Mouse (Mus musculus): Measurements from ENCODE around the gene Gm20388. TPM values are rescaled to one million over a fixed set of nuclear protein-coding genes. Genes with fewer than 3 reads are reported as not detected.

Gm20388 gene
- polyA plus RNA-seq, 2 experiments: 8.5 TPM; not detected in 1

- 58% methylated on average over 10 of the region's 10 CpGs for WGBS (ENCODE audit: insufficient replicate concordance)
- Histone ChIP-seq H3K4me3 (ENCODE audit: insufficient read depth in 1 of 2, low read depth in 2 of 2, low read length in 2 of 2) (no peak overlapping the region), H3K27ac (no peak overlapping the region), H3K9ac (replicated peaks) (no peak overlapping the region), H3K4me1 (replicated peaks; ENCODE audit: control insufficient read depth in 2 of 2, insufficient read depth in 2 of 2, low read length in 1 of 2) (no peaks in the 10 kb centered on the region), H3K4me2 (ENCODE audit: low read depth) (no peak overlapping the region), H3K9me3 (ENCODE audit: control insufficient read depth, low read length) (no peaks in the 10 kb centered on the region), H3K27me3 (ENCODE audit: control insufficient read depth, insufficient read depth, low read length) (peaks cover 21% of the 10 kb centered on the region), H3K36me3 (replicated peaks; ENCODE audit: control insufficient read depth, insufficient read depth, low read depth) (no peaks in the 10 kb centered on the region)
- DNase-seq (ENCODE audit: low read depth in 3 of 3, low spot score in 3 of 3) (no peak), ATAC-seq (ENCODE audit: insufficient read depth) (no peak)
- no peak for TF ChIP-seq CTCF (IDR thresholded peaks at IDR 0.05; ENCODE audit: low read depth)
- TF ChIP-seq EP300 (IDR thresholded peaks at IDR 0.05; ENCODE audit: low read depth): no peak
Observed at GRCm38 (mm10) chr8:122225446-122225845, 2314.8 kb downstream of the Gm20388 start.

DNA sequence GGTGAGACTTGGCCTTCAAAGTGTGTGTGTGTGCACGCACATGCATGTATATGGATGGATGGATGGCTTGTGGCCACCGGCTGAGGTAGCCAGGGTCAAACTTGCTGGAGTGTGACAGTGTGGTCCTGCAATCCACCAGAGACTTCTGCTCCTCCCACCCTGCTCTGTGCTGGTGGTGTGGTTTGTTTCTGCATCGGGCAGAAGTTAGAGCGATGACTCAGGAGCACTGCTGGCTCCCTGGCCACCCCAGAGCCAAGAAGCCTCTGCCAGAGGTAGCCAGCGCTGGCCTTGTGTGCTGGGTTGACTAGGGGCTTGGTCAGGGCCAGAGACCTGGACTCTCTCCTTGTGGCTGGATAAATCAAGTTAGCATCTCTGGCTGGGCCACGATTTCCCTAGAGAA, 2316.7 kb downstream of the Gm20388 start:
- H3K27ac ChIP-seq: no peak overlapping the region
- peaks cover 39% of the 10 kb centered on the region for H3K27me3 ChIP-seq (ENCODE audit: control insufficient read depth, insufficient read depth, low read length)
- DNase-seq (ENCODE audit: low read depth in 3 of 3, low spot score in 3 of 3) (no peak), ATAC-seq (ENCODE audit: insufficient read depth) (no peak)
- no peaks in the 10 kb centered on the region for H3K4me1 ChIP-seq (replicated peaks; ENCODE audit: control insufficient read depth in 2 of 2, insufficient read depth in 2 of 2, low read length in 1 of 2)
- no peak overlapping the region for H3K4me3 ChIP-seq (ENCODE audit: insufficient read depth in 1 of 2, low read depth in 2 of 2, low read length in 2 of 2)
- no peaks in the 10 kb centered on the region for H3K9me3 ChIP-seq (ENCODE audit: control insufficient read depth, low read length)
- 62% methylated on average over 6 of the region's 6 CpGs for WGBS (ENCODE audit: insufficient replicate concordance)
- H3K4me2 ChIP-seq (ENCODE audit: low read depth): no peak overlapping the region
- H3K36me3 ChIP-seq (replicated peaks; ENCODE audit: control insufficient read depth, insufficient read depth, low read depth): no peaks in the 10 kb centered on the region
- no peak for TF ChIP-seq CTCF (IDR thresholded peaks at IDR 0.05; ENCODE audit: low read depth)
- TF ChIP-seq EP300 (IDR thresholded peaks at IDR 0.05; ENCODE audit: low read depth): no peak
- no peak overlapping the region for H3K9ac ChIP-seq (replicated peaks)

GRCm38 (mm10) chr8:122228792-122229575, 2318.3 kb downstream of the Gm20388 start:
- DNase-seq (ENCODE audit: low read depth in 3 of 3, low spot score in 3 of 3): no peak
- Histone ChIP-seq H3K9ac (replicated peaks) (no peak overlapping the region), H3K27ac (no peak overlapping the region), H3K36me3 (replicated peaks; ENCODE audit: control insufficient read depth, insufficient read depth, low read depth) (no peaks in the 10 kb centered on the region), H3K4me1 (replicated peaks; ENCODE audit: control insufficient read depth in 2 of 2, insufficient read depth in 2 of 2, low read length in 1 of 2) (no peaks in the 10 kb centered on the region), H3K27me3 (ENCODE audit: control insufficient read depth, insufficient read depth, low read length) (peaks cover 39% of the 10 kb centered on the region), H3K4me3 (ENCODE audit: insufficient read depth in 1 of 2, low read depth in 2 of 2, low read length in 2 of 2) (no peak overlapping the region), H3K9me3 (ENCODE audit: control insufficient read depth, low read length) (no peaks in the 10 kb centered on the region), H3K4me2 (ENCODE audit: low read depth) (no peak overlapping the region)
- 46% methylated on average over 11 of the region's 11 CpGs for WGBS (ENCODE audit: insufficient replicate concordance)
- no peak for ATAC-seq (ENCODE audit: insufficient read depth)
- TF ChIP-seq CTCF (IDR thresholded peaks at IDR 0.05; ENCODE audit: low read depth) (no peak), EP300 (IDR thresholded peaks at IDR 0.05; ENCODE audit: low read depth) (no peak)

GRCm38 (mm10) chr8:122229819-122230711, 2319.4 kb downstream of the Gm20388 start:
- H3K27ac ChIP-seq: no peak overlapping the region
- H3K27me3 ChIP-seq (ENCODE audit: control insufficient read depth, insufficient read depth, low read length): peaks cover 39% of the 10 kb centered on the region
- H3K9ac ChIP-seq (replicated peaks): no peak overlapping the region
- H3K36me3 ChIP-seq (replicated peaks; ENCODE audit: control insufficient read depth, insufficient read depth, low read depth): no peaks in the 10 kb centered on the region
- H3K4me2 ChIP-seq (ENCODE audit: low read depth): peak overlapping the region; percentile 45
- H3K4me1 ChIP-seq (replicated peaks; ENCODE audit: control insufficient read depth in 2 of 2, insufficient read depth in 2 of 2, low read length in 1 of 2): no peaks in the 10 kb centered on the region
- WGBS (ENCODE audit: insufficient replicate concordance): under 1% methylated on average over 75 of the region's 98 CpGs
- ATAC-seq (ENCODE audit: insufficient read depth): no peak
- no peak for TF ChIP-seq EP300 (IDR thresholded peaks at IDR 0.05; ENCODE audit: low read depth)
- no peak for TF ChIP-seq CTCF (IDR thresholded peaks at IDR 0.05; ENCODE audit: low read depth)
- H3K4me3 ChIP-seq (ENCODE audit: insufficient read depth in 1 of 2, low read depth in 2 of 2, low read length in 2 of 2): peak overlapping the region; percentile 20 to 40
- no peak for DNase-seq (ENCODE audit: low read depth in 3 of 3, low spot score in 3 of 3)
- H3K9me3 ChIP-seq (ENCODE audit: control insufficient read depth, low read length): no peaks in the 10 kb centered on the region

All from liver, embryonic 14.5 days (tissue).